Mouse (Mus musculus) kidney, postnatal 10 days (tissue): ENCODE data around the gene Mpc2.

Experiments
- DNase-seq: peaks from one replicate; pipeline ENCODE4 v3.0.0; 2021; ENCODE audit warnings: mixed read lengths

Mpc2 gene

DNA sequence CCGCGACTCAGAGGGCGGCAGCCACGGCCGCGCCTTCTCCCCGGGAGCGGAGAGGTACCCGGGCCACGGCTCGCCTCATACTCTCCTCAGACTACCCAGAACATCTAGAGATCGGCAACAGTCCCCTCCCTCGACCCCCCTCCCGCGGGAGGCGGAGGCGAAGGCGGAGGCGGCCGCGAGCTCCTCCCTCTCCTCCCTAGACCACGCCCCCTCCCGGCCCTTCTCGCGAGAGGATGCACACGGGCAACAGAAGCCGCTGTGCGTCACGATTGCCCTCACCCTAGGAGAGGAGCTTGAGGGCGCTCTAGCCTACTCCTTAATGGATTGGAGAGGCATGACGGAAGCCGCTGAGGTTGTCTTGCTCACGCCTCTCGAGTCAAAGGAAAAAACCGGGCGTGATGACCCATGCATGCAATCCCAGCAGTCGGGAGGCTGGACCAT is at the start of gene Mpc2, which contains the start of gene Dcaf6:
Mpc2 (plus strand) TSS at position 278 of the 441 bp plus-strand sequence.
Dcaf6 (minus strand) TSS at position 116 of the 441 bp plus-strand sequence.
- peak; percentile 100 for DNase-seq

DNA sequence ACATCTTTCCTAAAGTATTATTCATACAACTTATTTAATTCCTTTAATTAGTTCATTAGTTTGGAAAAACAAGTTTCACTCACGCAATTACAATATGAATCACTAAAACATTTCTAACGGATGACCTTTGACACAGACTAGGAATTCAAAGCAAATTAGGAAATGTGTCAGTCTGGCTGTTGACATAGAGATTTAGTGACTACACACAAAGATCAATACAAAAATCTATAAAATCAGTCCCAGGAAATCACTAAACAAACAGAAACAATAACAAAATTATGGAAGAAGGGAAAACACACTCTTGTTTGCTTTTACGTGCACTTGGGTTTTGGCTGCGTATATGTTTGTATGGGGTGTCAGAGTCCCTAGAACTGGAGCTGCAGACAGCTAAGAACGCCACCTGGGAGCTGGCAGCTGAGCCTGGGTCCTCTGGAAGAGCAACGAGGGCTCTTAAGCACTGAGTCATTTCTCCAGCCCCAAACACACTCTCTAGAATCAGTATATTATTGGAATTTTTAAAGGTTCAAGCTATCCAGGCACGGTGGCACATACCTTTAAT is 39.0 kb upstream of the Mpc2 start:
- no peak for DNase-seq

- no peak for DNase-seq
These were observed 34.2 kb upstream of the Mpc2 start for GRCm38 (mm10) chr1:165426254-165426653.

- no peak for DNase-seq
These were observed 27.6 kb upstream of the Mpc2 start for GRCm38 (mm10) chr1:165432883-165433282.

DNA sequence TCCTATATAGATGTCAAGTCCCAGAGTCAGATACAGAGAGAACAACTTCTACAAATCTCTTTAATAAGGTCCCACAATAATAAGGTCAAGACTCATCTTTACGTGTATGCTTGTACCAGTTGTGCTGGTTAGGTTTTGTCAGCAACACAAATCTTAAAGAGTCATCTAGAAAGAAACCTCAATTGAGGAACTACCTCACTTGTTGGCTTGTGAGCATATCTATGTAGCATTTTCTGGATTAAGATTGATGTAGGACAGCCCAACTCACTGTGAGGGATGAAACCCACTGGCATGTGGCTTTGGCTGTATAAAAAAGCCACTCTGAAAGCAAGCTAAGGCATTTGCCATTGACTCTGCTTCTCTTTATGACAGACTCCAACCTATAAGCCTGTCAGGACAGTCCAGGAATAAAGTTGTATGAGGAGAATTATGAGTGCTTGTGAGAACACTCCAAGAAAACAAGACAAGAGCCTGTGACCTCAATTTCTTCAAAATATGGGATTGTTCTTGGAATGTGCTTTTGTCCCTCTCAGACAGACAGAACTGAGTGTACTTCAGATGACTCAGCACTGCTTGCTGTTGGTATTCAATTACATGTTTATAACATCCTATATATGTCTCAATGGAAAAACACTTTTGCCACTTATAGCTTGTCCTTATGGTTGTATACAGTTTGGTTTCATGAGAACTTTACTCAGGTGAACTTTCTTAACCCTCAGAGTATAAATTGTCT is 22.0 kb upstream of the Mpc2 start:
- no peak for DNase-seq

- DNase-seq, result no peak
These were observed 19.6 kb upstream of the Mpc2 start for GRCm38 (mm10) chr1:165440788-165441187.

- DNase-seq, result no peak
These were observed 19.2 kb upstream of the Mpc2 start for GRCm38 (mm10) chr1:165441201-165441600.

- DNase-seq, result no peak
These were observed 18.7 kb upstream of the Mpc2 start for GRCm38 (mm10) chr1:165441719-165442118.

DNA sequence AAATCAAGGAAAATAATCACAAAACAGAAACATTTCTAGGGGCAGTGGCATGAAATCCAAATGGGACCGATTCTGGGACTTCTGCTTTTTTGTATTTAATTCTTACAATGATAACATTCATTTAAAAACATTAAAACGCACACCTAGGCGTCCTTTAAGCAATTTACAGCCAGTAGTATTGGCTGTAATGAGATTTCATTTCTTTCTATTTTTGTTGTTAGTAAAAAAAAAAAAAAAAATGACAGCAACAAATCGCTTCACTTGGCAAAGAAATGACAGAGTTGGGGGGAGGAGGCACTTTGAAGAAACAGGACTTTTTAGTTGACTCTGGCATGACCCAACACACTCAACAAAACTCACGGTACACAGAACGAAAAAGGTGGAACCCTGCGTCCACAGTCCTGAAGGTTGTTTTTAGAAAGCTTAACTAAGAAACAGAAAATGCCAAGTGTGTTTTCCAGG is 1.4 kb upstream of the Mpc2 start:
- DNase-seq, result no peak

DNA sequence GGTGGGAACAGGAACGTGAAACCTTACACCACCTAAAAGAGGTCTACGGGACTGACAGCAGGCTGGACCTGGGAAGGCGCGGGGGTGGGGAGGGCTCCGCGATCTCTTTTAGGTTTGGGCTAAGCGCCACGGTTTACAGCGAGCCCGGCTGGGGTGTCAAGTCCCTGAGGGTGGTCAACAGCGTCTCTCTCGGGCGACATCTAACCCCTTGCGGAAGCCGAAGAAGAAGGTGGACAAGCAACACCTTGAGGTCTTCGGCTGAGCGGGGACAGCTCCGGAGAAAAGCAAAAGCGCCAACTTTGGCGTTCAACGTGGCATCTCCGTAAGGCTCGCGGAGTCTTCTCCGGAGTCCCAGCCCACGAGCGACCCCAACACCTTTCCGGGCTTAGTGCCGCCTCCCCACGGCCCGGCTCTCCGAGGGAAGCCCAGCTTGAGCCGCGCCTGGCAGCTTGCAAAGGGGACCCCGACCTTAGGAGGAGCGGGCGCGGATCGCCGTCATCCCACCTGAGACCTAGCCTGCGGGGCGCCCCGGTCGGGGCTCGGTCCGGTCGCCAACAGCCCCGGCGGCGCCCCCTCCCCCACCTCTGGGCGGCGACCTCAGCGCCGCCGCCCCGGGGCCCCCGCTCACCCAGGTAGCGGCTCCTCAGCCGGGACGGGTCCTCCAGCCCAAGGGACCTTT is 795 bp upstream of the Mpc2 start:
- peak; percentile 76 for DNase-seq

- peak; percentile 99 for DNase-seq
These were observed 452 bp downstream of the Mpc2 start for GRCm38 (mm10) chr1:165460801-165461377.

- peak; percentile 48 for DNase-seq
These were observed 1.2 kb downstream of the Mpc2 start for GRCm38 (mm10) chr1:165461681-165462080.

- no peak for DNase-seq
These were observed 2.4 kb downstream of the Mpc2 start for GRCm38 (mm10) chr1:165462861-165463260.

GRCm38 (mm10) chr1:165464574-165464973 is 4.1 kb downstream of the Mpc2 start:
- DNase-seq, result no peak

- DNase-seq, result no peak
These were observed 8.5 kb downstream of the Mpc2 start for GRCm38 (mm10) chr1:165468971-165469370.

DNA sequence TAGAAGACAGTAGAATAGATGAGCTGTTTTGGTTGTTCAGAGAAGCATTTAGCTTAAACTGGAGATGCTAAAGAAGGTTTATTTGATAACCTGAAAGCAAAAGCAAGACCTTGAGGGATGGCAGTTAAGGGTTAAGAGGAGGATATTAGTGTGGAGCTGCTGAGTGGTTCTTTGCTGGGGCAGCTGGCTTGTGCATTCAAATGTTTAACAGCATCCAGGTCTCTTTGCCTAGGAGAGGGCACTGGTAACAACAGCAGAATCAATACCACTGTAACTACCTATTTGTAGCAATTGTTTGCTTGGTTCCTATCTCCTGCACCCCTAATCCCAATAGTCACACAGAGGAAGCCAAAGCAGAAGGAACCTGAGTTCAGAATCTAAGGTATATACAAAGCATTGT is 9.3 kb downstream of the Mpc2 start:
- DNase-seq, result peak; percentile 23

DNA sequence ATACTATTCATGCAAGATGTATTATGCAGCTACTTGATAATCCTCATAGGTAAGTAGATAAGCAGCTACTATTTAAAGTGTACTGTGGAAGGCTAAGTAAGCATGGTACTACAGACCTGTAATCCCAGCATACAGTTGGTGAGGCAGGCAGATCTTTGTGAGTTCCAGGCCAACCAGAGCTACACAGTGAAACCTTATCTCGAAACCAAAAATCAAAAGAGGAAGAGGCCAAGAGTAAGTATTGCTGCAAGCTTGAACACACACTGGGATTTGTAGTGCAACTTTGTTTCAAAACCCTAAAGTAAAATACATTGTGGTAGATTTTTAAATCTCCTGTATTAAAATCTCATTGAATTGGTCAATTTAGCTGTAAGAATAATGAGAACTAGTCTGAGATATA is 11.1 kb downstream of the Mpc2 start:
- DNase-seq, result no peak

DNA sequence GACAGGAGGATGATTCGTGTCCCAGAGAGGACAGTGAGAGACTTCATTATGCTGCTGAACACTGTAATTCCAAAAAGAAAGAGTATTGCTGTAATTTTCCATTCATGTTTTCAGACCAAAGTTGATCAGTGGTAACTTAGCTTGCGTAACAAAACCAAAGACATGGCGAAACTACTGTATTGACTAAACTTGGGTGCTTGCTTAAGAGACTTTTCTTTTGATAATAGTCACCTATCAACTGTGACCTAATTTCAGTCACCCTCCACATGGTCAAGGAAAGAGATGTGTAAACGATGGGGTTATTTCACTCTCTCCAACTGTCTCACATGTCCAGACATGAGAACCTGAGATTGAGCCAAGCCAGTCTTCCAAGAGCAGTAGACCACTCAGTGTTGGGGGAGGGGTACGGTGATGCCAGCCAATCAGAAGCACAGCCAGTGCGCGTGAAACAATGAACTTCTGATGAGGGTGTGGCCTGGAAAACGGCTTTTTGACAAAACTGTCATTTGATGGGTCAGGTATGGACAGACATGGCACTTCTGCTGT is 24.3 kb downstream of the Mpc2 start, which contains the start of gene Adcy10:
Adcy10 (plus strand) TSS at position 496 of the 546 bp plus-strand sequence.
- no peak for DNase-seq

DNA sequence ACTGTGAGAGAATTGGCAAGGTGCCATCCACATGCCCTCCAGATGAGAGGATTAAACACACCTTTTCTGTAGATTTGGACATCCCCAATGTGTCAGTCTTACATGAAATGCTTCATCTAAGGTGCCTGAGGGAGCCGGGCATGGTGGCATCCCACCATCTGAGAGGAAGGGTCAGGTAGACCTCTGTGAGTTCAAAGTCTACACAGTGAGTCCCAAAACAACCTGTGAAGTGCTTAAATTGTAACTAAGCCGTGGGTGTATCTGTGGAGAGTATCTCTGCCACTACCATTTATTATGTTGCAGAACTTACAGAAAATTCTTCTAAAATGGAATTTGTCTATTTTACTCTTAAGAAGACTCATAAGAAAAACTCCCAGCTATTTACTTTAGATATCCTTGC is 25.7 kb downstream of the Mpc2 start:
- DNase-seq, result peak; percentile 22

DNA sequence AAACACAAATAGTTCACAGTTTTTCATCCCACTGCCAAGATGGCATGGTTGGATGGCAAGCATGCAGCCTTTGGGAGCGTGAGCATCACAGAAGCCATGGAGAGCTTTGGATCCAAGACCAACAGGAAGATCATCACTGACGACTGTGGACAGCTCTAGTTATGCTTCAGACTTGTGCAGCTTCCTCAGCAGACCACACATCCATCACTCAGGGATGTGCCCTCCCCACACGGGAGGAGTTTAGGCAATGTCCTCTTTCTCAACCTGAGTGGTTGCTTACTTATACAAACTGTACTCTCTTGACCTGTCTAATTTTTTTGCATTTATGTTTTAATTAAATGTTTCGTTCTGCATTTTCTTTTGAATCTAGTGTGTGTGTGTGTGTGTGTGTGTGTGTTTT is 28.8 kb downstream of the Mpc2 start:
- DNase-seq, result no peak

DNA sequence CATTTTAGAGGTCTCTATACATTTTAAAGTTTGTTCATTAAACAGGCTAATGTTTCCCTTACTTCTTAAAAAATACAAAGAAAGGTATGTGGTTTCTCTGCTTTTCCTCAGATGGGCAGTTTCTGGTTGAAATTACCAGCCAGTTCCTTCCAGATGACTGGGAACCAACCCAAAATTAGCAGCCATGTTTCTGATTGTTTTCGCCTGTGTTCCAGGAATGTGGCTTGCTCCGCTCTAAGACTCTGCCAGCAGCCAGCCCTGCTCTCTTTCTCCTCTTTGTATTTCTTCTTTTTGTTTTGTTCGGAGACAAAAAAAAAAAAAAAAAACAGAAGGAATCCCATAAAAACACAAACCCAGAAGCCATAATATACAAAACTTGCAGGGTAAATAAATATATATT is 38.4 kb downstream of the Mpc2 start:
- no peak for DNase-seq

DNA sequence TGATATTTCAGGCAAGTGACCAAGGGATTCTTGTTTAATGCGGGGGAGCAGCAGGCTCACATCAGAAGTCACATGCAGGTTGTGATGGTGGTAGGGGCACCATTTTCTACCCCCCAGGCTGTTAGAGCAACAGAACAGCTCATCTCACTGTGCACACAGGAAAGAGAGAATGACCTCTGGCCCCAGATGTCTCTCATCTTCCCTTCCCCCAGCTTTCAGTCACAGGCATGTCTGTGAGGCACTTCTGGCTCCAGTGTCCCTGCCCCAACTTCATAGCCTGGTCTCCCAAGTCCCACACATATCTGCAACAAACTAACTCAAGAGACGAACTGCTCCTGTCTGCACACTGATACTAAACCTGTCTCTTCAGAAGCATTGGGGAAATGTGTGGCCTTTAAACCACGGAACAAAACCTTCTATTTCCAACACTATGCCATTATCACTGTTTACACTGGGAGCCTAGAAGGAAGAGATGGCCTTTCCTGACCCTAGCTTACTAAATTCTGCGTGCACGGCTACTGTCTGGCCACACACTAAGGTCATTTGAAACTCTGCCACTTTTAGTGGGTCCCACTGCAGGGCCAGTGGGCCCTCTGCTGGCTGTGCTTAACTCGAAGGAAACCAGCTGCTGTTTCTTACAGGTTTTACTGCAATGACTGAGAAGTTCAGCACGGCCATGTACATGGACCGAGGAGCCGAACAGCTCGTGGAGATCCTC is 43.0 kb downstream of the Mpc2 start:
- DNase-seq, result peak; percentile 79
